Mouse (Mus musculus): ENCODE results near the gene Ror1. TPM values are rescaled to one million over a fixed set of nuclear protein-coding genes. Genes with fewer than 3 reads are reported as not detected.

Ror1 gene
- polyA plus RNA-seq, 1 experiment, result not detected

GRCm38 (mm10) chr4:100223532-100223931, 127.9 kb downstream of the Ror1 start:
- WGBS, result 94% methylated on average over 1 of the region's 1 CpGs
- H3K4me3 ChIP-seq (ENCODE audit: insufficient read depth, low read depth, low read length), result no peak overlapping the region
- TF ChIP-seq POLR2A (IDR thresholded peaks at IDR 0.05; ENCODE audit: insufficient read depth, low read depth, low read length) (no peak), CTCF (IDR thresholded peaks at IDR 0.05; ENCODE audit: insufficient read depth, low read depth, low read length) (no peak)

DNA sequence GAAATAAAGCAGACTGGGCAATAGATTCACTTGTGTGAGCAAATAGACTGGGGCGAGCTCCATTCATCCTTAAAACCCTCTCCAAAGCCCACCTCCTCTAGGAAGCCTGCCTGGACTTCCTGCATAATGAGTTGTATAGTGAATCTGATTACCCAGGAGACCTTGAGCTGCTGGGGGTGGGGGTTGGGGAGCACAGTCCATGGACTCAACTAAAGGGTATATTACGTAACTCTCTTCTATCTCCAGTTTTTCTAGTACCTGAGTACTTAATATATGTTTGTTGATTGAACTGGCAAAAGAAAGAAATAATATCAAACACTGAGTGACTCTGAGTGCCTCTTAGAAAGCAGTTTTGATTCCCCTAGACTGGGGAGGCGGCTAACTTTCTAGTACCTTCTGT, 128.4 kb downstream of the Ror1 start:
- Histone ChIP-seq H3K4me1 (ENCODE audit: control insufficient read depth, insufficient read depth, low read length) (no peaks in the 10 kb centered on the region), H3K4me3 (ENCODE audit: insufficient read depth, low read depth, low read length) (no peak overlapping the region), H3K27ac (ENCODE audit: insufficient read depth, low read depth, low read length) (no peak overlapping the region)
- TF ChIP-seq CTCF (IDR thresholded peaks at IDR 0.05; ENCODE audit: insufficient read depth, low read depth, low read length) (no peak), POLR2A (IDR thresholded peaks at IDR 0.05; ENCODE audit: insufficient read depth, low read depth, low read length) (no peak)
- 96% methylated on average over 3 of the region's 3 CpGs for WGBS

More at GRCm38 (mm10) chr4:100223532-100223931, 127.9 kb downstream of the Ror1 start:
- no peaks in the 10 kb centered on the region for H3K4me1 ChIP-seq (ENCODE audit: control insufficient read depth, insufficient read depth, low read length)
- H3K27ac ChIP-seq (ENCODE audit: insufficient read depth, low read depth, low read length), result no peak overlapping the region

DNA sequence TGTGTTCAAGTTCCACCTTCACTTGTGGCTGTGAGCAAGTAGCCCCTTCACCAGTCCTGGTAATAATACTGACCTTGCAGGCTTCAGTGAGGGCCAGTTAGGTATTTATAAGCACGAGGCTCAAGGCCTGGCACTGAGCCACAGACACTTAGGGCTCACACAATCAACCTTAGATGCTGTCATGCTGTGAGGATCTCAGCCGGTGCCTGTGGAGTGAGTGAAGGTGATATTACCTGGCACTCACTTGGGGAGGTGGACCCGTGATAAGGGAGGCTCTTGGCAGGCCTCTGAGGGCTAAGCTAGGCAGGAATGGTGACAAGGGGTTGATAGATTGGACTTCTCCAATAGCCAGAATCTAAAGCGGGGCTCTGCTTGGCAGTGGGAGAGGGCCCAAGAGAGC, 131.0 kb downstream of the Ror1 start:
- H3K4me1 ChIP-seq (ENCODE audit: control insufficient read depth, insufficient read depth, low read length), result no peaks in the 10 kb centered on the region
- 53% methylated on average over 4 of the region's 4 CpGs for WGBS
- TF ChIP-seq POLR2A (IDR thresholded peaks at IDR 0.05; ENCODE audit: insufficient read depth, low read depth, low read length), result no peak
- TF ChIP-seq CTCF (IDR thresholded peaks at IDR 0.05; ENCODE audit: insufficient read depth, low read depth, low read length), result no peak

GRCm38 (mm10) chr4:100228106-100228505, 132.5 kb downstream of the Ror1 start:
- WGBS, result 97% methylated on average over 3 of the region's 3 CpGs
- Histone ChIP-seq H3K27ac (ENCODE audit: insufficient read depth, low read depth, low read length) (no peak overlapping the region), H3K4me3 (ENCODE audit: insufficient read depth, low read depth, low read length) (no peak overlapping the region), H3K4me1 (ENCODE audit: control insufficient read depth, insufficient read depth, low read length) (no peaks in the 10 kb centered on the region)
- TF ChIP-seq POLR2A (IDR thresholded peaks at IDR 0.05; ENCODE audit: insufficient read depth, low read depth, low read length) (no peak), CTCF (IDR thresholded peaks at IDR 0.05; ENCODE audit: insufficient read depth, low read depth, low read length) (no peak)

More for the DNA sequence above, 131.0 kb downstream of the Ror1 start:
- Histone ChIP-seq H3K27ac (ENCODE audit: insufficient read depth, low read depth, low read length) (no peak overlapping the region), H3K4me3 (ENCODE audit: insufficient read depth, low read depth, low read length) (no peak overlapping the region)

GRCm38 (mm10) chr4:100230245-100230644, 134.7 kb downstream of the Ror1 start:
- WGBS, result 91% methylated on average over 5 of the region's 5 CpGs
- Histone ChIP-seq H3K27ac (ENCODE audit: insufficient read depth, low read depth, low read length) (no peak overlapping the region), H3K4me1 (ENCODE audit: control insufficient read depth, insufficient read depth, low read length) (no peaks in the 10 kb centered on the region), H3K4me3 (ENCODE audit: insufficient read depth, low read depth, low read length) (no peak overlapping the region)
- no peak for TF ChIP-seq CTCF (IDR thresholded peaks at IDR 0.05; ENCODE audit: insufficient read depth, low read depth, low read length)
- TF ChIP-seq POLR2A (IDR thresholded peaks at IDR 0.05; ENCODE audit: insufficient read depth, low read depth, low read length), result no peak

DNA sequence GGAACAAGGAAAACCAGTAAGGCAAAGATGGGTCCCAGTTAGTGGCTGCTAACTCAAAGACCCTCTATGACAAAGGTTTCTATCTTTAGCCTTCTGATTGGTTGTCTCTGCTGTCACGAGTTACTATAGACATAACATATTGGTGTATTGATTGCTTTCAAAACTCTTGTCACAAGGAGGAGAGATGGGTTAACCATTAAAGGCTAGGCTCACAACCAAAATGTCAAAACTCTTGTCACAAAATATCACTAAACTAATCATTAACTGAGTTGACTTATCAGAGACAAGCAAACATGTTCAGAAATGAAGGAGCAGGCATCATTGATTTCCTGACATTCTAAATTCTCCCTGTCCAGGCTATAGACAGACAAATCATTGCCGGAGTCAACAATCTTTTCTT, 135.4 kb downstream of the Ror1 start:
- TF ChIP-seq CTCF (IDR thresholded peaks at IDR 0.05; ENCODE audit: insufficient read depth, low read depth, low read length), result no peak
- no peak for TF ChIP-seq POLR2A (IDR thresholded peaks at IDR 0.05; ENCODE audit: insufficient read depth, low read depth, low read length)
- 93% methylated on average over 2 of the region's 2 CpGs for WGBS
- no peak overlapping the region for H3K4me3 ChIP-seq (ENCODE audit: insufficient read depth, low read depth, low read length)
- no peaks in the 10 kb centered on the region for H3K4me1 ChIP-seq (ENCODE audit: control insufficient read depth, insufficient read depth, low read length)
- H3K27ac ChIP-seq (ENCODE audit: insufficient read depth, low read depth, low read length), result no peak overlapping the region

- H3K27ac ChIP-seq (ENCODE audit: insufficient read depth, low read depth, low read length), result no peak overlapping the region
- no peak overlapping the region for H3K4me3 ChIP-seq (ENCODE audit: insufficient read depth, low read depth, low read length)
- WGBS, result 95% methylated on average over 3 of the region's 3 CpGs
- TF ChIP-seq CTCF (IDR thresholded peaks at IDR 0.05; ENCODE audit: insufficient read depth, low read depth, low read length) (no peak), POLR2A (IDR thresholded peaks at IDR 0.05; ENCODE audit: insufficient read depth, low read depth, low read length) (no peak)
- H3K4me1 ChIP-seq (ENCODE audit: control insufficient read depth, insufficient read depth, low read length), result no peaks in the 10 kb centered on the region
These were observed 136.3 kb downstream of the Ror1 start for GRCm38 (mm10) chr4:100231906-100232305.

- TF ChIP-seq POLR2A (IDR thresholded peaks at IDR 0.05; ENCODE audit: insufficient read depth, low read depth, low read length) (no peak), CTCF (IDR thresholded peaks at IDR 0.05; ENCODE audit: insufficient read depth, low read depth, low read length) (no peak)
- 95% methylated on average over 7 of the region's 7 CpGs for WGBS
These were observed 136.9 kb downstream of the Ror1 start for GRCm38 (mm10) chr4:100232541-100232940.

GRCm38 (mm10) chr4:100233770-100234169, 138.2 kb downstream of the Ror1 start:
- H3K4me3 ChIP-seq (ENCODE audit: insufficient read depth, low read depth, low read length), result no peak overlapping the region
- no peak for TF ChIP-seq CTCF (IDR thresholded peaks at IDR 0.05; ENCODE audit: insufficient read depth, low read depth, low read length)
- no peak for TF ChIP-seq POLR2A (IDR thresholded peaks at IDR 0.05; ENCODE audit: insufficient read depth, low read depth, low read length)
- no peaks in the 10 kb centered on the region for H3K4me1 ChIP-seq (ENCODE audit: control insufficient read depth, insufficient read depth, low read length)
- WGBS, result 94% methylated on average over 10 of the region's 10 CpGs
- H3K27ac ChIP-seq (ENCODE audit: insufficient read depth, low read depth, low read length), result no peak overlapping the region

More at GRCm38 (mm10) chr4:100232541-100232940, 136.9 kb downstream of the Ror1 start:
- Histone ChIP-seq H3K4me3 (ENCODE audit: insufficient read depth, low read depth, low read length) (no peak overlapping the region), H3K4me1 (ENCODE audit: control insufficient read depth, insufficient read depth, low read length) (no peaks in the 10 kb centered on the region), H3K27ac (ENCODE audit: insufficient read depth, low read depth, low read length) (no peak overlapping the region)

- Histone ChIP-seq H3K4me1 (ENCODE audit: control insufficient read depth, insufficient read depth, low read length) (no peaks in the 10 kb centered on the region), H3K4me3 (ENCODE audit: insufficient read depth, low read depth, low read length) (no peak overlapping the region), H3K27ac (ENCODE audit: insufficient read depth, low read depth, low read length) (no peak overlapping the region)
- 71% methylated on average over 3 of the region's 3 CpGs for whole genome bisulfite sequencing
- TF ChIP-seq CTCF (IDR thresholded peaks at IDR 0.05; ENCODE audit: insufficient read depth, low read depth, low read length) (no peak), POLR2A (IDR thresholded peaks at IDR 0.05; ENCODE audit: insufficient read depth, low read depth, low read length) (no peak)
These were observed 140.7 kb downstream of the Ror1 start for GRCm38 (mm10) chr4:100236339-100236738.

All from olfactory bulb, adult 2 months (tissue).